Mouse (Mus musculus): Measurements from ENCODE around the gene Vmn1r227. TPM values are rescaled to one million over a fixed set of nuclear protein-coding genes. Genes with fewer than 3 reads are reported as not detected.

The Vmn1r227 gene
- not detected in 2 replicates for polyA plus RNA-seq (2014; fragmentation: Nextera tagmentation; extraction: Ambion mirVana)

GRCm38 (mm10) chr17:20729543-20729942, at the start of gene Vmn1r227:
TSS of gene Vmn1r227 (plus strand) at chr17:20729843.
- no peak for DNase-seq (ENCODE audit: low spot score)
- ATAC-seq (replicated peaks; ENCODE audit: low FRiP score): no peak
- Histone ChIP-seq H3K4me2 (no peak within 1 kb of the TSS), H3K4me1 (replicated peaks; ENCODE audit: control insufficient read depth, insufficient read depth, low read length) (no peaks in the 10 kb centered on the region), H3K27ac (ENCODE audit: low read depth, low read length) (no peak within 1 kb of the TSS), H3K4me3 (ENCODE audit: low read depth, low read length) (no peak within 1 kb of the TSS), H3K36me3 (ENCODE audit: control insufficient read depth, insufficient read depth, low read length) (no peaks in the 10 kb centered on the region), H3K9ac (ENCODE audit: low read depth, low read length) (no peak within 1 kb of the TSS), H3K27me3 (replicated peaks; ENCODE audit: control insufficient read depth, insufficient read depth, low read length) (no peaks in the 10 kb centered on the region), H3K9me3 (ENCODE audit: control insufficient read depth, low read length) (no peaks in the 10 kb centered on the region)
- WGBS: 30% methylated on average over 1 of the region's 1 CpGs

- Histone ChIP-seq H3K9me3 (ENCODE audit: control insufficient read depth, low read length) (no peaks in the 10 kb centered on the region), H3K27ac (ENCODE audit: low read depth, low read length) (no peak within 1 kb of the TSS), H3K27me3 (replicated peaks; ENCODE audit: control insufficient read depth, insufficient read depth, low read length) (no peaks in the 10 kb centered on the region), H3K4me3 (ENCODE audit: low read depth, low read length) (no peak within 1 kb of the TSS), H3K36me3 (ENCODE audit: control insufficient read depth, insufficient read depth, low read length) (no peaks in the 10 kb centered on the region), H3K9ac (ENCODE audit: low read depth, low read length) (no peak within 1 kb of the TSS), H3K4me1 (replicated peaks; ENCODE audit: control insufficient read depth, insufficient read depth, low read length) (no peaks in the 10 kb centered on the region), H3K4me2 (no peak within 1 kb of the TSS)
- ATAC-seq (replicated peaks; ENCODE audit: low FRiP score): no peak
- no peak for DNase-seq (ENCODE audit: low spot score)
Observed at GRCm38 (mm10) chr17:20682543-20682942, 47.1 kb upstream of the Vmn1r227 start, which contains the start of gene Vmn1r226. TSS of gene Vmn1r226 (plus strand) at chr17:20682843.

DNA sequence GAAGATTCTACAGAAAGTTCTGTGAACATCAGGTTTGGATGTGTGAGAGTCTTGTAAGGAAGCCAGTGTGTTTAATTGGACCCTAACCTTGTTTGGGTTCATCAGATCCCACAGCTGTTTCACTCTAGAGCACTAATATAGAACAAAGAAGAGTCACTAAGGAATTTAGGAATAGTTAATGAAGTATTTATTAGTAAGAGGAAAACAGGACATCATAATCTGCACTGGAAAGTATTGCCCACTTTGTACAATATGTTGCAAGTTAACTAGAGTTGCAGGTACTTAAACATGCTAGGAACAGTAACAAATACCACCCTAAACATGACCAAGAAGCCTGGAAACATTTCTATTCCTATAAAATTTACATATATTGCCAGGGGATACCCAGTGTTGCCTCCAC, 56.4 kb downstream of the Vmn1r227 start, which contains the start of gene Vmn1r228:
Gene Vmn1r228, minus strand, starts transcription at position 101 of the 400 bp plus-strand sequence.
- Histone ChIP-seq H3K4me2 (no peak within 1 kb of the TSS), H3K9ac (ENCODE audit: low read depth, low read length) (no peak within 1 kb of the TSS), H3K27ac (ENCODE audit: low read depth, low read length) (no peak within 1 kb of the TSS), H3K4me3 (ENCODE audit: low read depth, low read length) (no peak within 1 kb of the TSS), H3K27me3 (replicated peaks; ENCODE audit: control insufficient read depth, insufficient read depth, low read length) (no peaks in the 10 kb centered on the region), H3K36me3 (ENCODE audit: control insufficient read depth, insufficient read depth, low read length) (no peaks in the 10 kb centered on the region), H3K9me3 (ENCODE audit: control insufficient read depth, low read length) (no peaks in the 10 kb centered on the region), H3K4me1 (replicated peaks; ENCODE audit: control insufficient read depth, insufficient read depth, low read length) (no peaks in the 10 kb centered on the region)
- DNase-seq (ENCODE audit: low spot score) (no peak), ATAC-seq (replicated peaks; ENCODE audit: low FRiP score) (no peak)

Other genes starting within 250 kb of the Vmn1r227 start
- not detected in 2 replicates for gene Vmn2r108, start 248.5 kb upstream of the Vmn1r227 start, polyA plus RNA-seq (2014; fragmentation: Nextera tagmentation; extraction: Ambion mirVana)
- gene Vmn1r225, start 231.7 kb upstream of the Vmn1r227 start, polyA plus RNA-seq (2014; fragmentation: Nextera tagmentation; extraction: Ambion mirVana): not detected in 2 replicates
- gene Vmn2r109, start 165.1 kb upstream of the Vmn1r227 start, polyA plus RNA-seq (2014; fragmentation: Nextera tagmentation; extraction: Ambion mirVana): not detected in 2 replicates
- gene Vmn2r110, start 133.4 kb upstream of the Vmn1r227 start, polyA plus RNA-seq (2014; fragmentation: Nextera tagmentation; extraction: Ambion mirVana): 0.04 and 0.05 TPM in 2 replicates
- not detected in 2 replicates for gene Fpr-rs3, start 105.0 kb upstream of the Vmn1r227 start, polyA plus RNA-seq (2014; fragmentation: Nextera tagmentation; extraction: Ambion mirVana)
- gene Vmn1r226, start 47.0 kb upstream of the Vmn1r227 start, polyA plus RNA-seq (2014; fragmentation: Nextera tagmentation; extraction: Ambion mirVana): not detected in 2 replicates
- not detected in 2 replicates for gene Vmn1r228, start 56.3 kb downstream of the Vmn1r227 start, polyA plus RNA-seq (2014; fragmentation: Nextera tagmentation; extraction: Ambion mirVana)
- not detected in 2 replicates for gene Vmn1r229, start 81.7 kb downstream of the Vmn1r227 start, polyA plus RNA-seq (2014; fragmentation: Nextera tagmentation; extraction: Ambion mirVana)
- not detected in 2 replicates for gene Vmn1r230, start 110.6 kb downstream of the Vmn1r227 start, polyA plus RNA-seq (2014; fragmentation: Nextera tagmentation; extraction: Ambion mirVana)
- not detected in 2 replicates for gene Vmn1r231, start 175.2 kb downstream of the Vmn1r227 start, polyA plus RNA-seq (2014; fragmentation: Nextera tagmentation; extraction: Ambion mirVana)
- not detected in 2 replicates for gene Vmn1r232, start 189.9 kb downstream of the Vmn1r227 start, polyA plus RNA-seq (2014; fragmentation: Nextera tagmentation; extraction: Ambion mirVana)
- gene Ppp2r1a, start 215.5 kb downstream of the Vmn1r227 start, polyA plus RNA-seq (2014; fragmentation: Nextera tagmentation; extraction: Ambion mirVana): 242 and 246 TPM in 2 replicates